Mouse (Mus musculus): ENCODE measurements around the gene Mixl1. TPM values are rescaled to one million over a fixed set of nuclear protein-coding genes. Genes with fewer than 3 reads are reported as not detected.

Mixl1 gene
- total RNA-seq, 1 experiment = 0.18 TPM

DNA sequence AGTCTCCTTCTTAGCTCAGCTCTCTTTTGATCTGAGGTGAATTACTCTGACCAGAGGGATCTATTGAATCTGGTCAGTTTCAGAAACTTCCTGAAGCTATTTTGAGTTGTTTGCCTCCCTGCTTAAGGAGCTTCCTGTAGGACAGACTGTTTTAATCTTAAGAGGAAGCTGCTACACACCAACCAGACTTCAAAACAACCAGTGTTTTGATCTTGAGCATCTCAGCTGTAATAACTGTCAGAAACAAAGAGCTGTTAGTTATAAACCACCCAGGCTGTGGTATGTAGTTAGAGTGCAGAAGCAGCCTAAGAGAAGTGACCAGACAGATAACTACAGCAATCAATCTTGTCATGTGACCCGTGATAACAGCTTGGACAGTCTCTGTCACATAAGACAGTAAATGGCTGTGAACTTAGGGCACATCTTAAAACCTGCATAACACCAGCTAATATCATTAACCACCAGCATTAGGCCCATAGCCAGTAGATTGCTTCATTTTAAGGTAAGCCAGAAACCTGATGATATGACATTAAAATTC is 26.9 kb upstream of the Mixl1 start:
- H3K4me1 ChIP-seq (ENCODE audit: control insufficient read depth in 2 of 2, insufficient read depth in 2 of 2, low read length in 2 of 2, poor library complexity in 1 of 2) = peaks cover 0 to 9% of the 10 kb centered on the region in 2 experiments; a peak in 2 of 4 replicates
- TF ChIP-seq MAFK (IDR thresholded peaks at IDR 0.05; ENCODE audit: insufficient read depth, low read depth, low read length) (no peak), HCFC1 (IDR thresholded peaks at IDR 0.05; ENCODE audit: borderline replicate concordance, insufficient read depth, low read length) (no peak), ZC3H11A (IDR thresholded peaks at IDR 0.05; ENCODE audit: borderline replicate concordance, low read depth, low read length) (no peak), ZNF384 (IDR thresholded peaks at IDR 0.05; ENCODE audit: low read depth, low read length) (no peak), CHD2 (IDR thresholded peaks at IDR 0.05; ENCODE audit: low read depth, low read length) (no peak)
- H3K9ac ChIP-seq (ENCODE audit: insufficient read depth, low read depth, low read length, poor library complexity, severe bottlenecking) = no peak overlapping the region
- in situ Hi-C loops (cut with MboI; ENCODE audit: low sequenced_read_pairs in 2 of 2, unreplicated experiment in 2 of 2) = no loop called here
- H3K36me3 ChIP-seq (ENCODE audit: control insufficient read depth, insufficient read depth, low read length, poor library complexity, severe bottlenecking) = no peaks in the 10 kb centered on the region
- H3K9me3 ChIP-seq (ENCODE audit: control insufficient read depth, insufficient read depth, low read depth, low read length) = no peaks in the 10 kb centered on the region
- DNase-seq (ENCODE audit: low read depth, low spot score) = no peak
- H3K27ac ChIP-seq (ENCODE audit: insufficient read depth, low read depth, low read length, poor library complexity, severe bottlenecking) = no peak overlapping the region
- no peak overlapping the region for H3K4me3 ChIP-seq (ENCODE audit: insufficient read depth in 1 of 2, low read depth in 1 of 2, low read length in 2 of 2, poor library complexity in 1 of 2, severe bottlenecking in 1 of 2)

DNA sequence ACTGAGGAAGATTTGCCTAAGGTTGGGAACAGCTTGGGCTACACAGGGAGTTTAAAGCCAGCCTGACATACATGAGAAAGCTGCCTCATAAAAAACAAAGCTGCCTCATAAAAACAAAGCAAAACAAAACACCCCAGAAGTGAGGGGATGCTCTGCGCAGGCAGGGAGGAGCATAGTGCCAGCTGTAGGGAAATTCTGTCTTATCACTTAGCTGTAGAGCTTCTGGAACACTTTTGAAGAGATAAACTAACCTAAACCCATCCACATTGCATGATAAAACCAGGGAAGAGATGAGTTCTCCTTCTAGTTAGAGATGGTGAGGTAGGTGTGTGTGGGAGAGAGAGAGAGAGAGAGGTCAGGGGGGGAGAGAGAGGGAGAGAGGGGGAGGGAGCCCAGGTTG is 25.8 kb upstream of the Mixl1 start:
- H3K27ac ChIP-seq (ENCODE audit: insufficient read depth, low read depth, low read length, poor library complexity, severe bottlenecking) = no peak overlapping the region
- no peaks in the 10 kb centered on the region for H3K9me3 ChIP-seq (ENCODE audit: control insufficient read depth, insufficient read depth, low read depth, low read length)
- TF ChIP-seq ZNF384 (IDR thresholded peaks at IDR 0.05; ENCODE audit: low read depth, low read length) (no peak), HCFC1 (IDR thresholded peaks at IDR 0.05; ENCODE audit: borderline replicate concordance, insufficient read depth, low read length) (no peak), MAFK (IDR thresholded peaks at IDR 0.05; ENCODE audit: insufficient read depth, low read depth, low read length) (no peak), CHD2 (IDR thresholded peaks at IDR 0.05; ENCODE audit: low read depth, low read length) (no peak), ZC3H11A (IDR thresholded peaks at IDR 0.05; ENCODE audit: borderline replicate concordance, low read depth, low read length) (no peak)
- H3K4me1 ChIP-seq (ENCODE audit: control insufficient read depth in 2 of 2, insufficient read depth in 2 of 2, low read length in 2 of 2, poor library complexity in 1 of 2) = peaks cover 0 to 4% of the 10 kb centered on the region in 2 experiments; a peak in 2 of 4 replicates
- H3K9ac ChIP-seq (ENCODE audit: insufficient read depth, low read depth, low read length, poor library complexity, severe bottlenecking) = no peak overlapping the region
- no peak for DNase-seq (ENCODE audit: low read depth, low spot score)
- H3K36me3 ChIP-seq (ENCODE audit: control insufficient read depth, insufficient read depth, low read length, poor library complexity, severe bottlenecking) = no peaks in the 10 kb centered on the region
- no peak overlapping the region for H3K4me3 ChIP-seq (ENCODE audit: insufficient read depth in 1 of 2, low read depth in 1 of 2, low read length in 2 of 2, poor library complexity in 1 of 2, severe bottlenecking in 1 of 2)
- in situ Hi-C loops (cut with MboI; ENCODE audit: low sequenced_read_pairs in 2 of 2, unreplicated experiment in 2 of 2) = no loop called here

DNA sequence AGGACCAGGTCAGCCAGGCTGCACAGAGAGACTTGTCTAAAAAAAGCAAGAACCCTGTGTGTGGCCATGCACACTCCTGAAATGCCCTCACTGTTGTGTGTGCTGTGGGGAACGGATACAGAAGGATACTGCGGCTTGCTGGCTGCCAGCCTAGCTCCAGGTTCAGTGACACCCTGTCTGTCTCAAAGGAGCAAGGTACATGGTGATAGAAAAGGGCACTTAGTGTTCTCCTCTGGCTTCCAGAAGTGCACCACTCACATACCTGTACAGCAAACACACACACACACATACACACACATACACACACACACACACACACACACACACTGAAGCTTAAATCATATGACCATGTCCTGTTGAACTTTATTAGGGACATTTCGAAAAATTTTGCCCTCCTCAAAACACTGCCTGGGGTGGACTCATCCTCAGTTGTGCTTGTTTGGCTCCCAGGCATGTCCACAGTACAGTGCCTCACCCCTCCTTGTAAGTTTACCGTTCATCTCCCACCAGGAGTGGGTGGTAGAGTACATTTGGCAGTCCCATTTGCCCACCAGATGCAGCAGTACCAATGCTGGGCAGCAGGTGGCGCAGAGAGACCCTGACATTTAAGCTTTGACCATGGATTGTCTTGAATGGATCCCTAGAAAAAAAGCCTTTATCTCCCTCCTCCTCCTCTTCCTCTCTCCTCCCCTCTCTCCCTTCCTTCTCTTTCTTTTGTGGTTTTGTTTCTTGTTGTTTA is 23.3 kb upstream of the Mixl1 start:
- H3K4me3 ChIP-seq (ENCODE audit: insufficient read depth in 1 of 2, low read depth in 1 of 2, low read length in 2 of 2, poor library complexity in 1 of 2, severe bottlenecking in 1 of 2) = no peak overlapping the region
- TF ChIP-seq ZC3H11A (IDR thresholded peaks at IDR 0.05; ENCODE audit: borderline replicate concordance, low read depth, low read length) (peak; percentile 55), HCFC1 (IDR thresholded peaks at IDR 0.05; ENCODE audit: borderline replicate concordance, insufficient read depth, low read length) (no peak), ZNF384 (IDR thresholded peaks at IDR 0.05; ENCODE audit: low read depth, low read length) (peak; percentile 52; the same call in 1 of the 2 replicates), CHD2 (IDR thresholded peaks at IDR 0.05; ENCODE audit: low read depth, low read length) (no peak), MAFK (IDR thresholded peaks at IDR 0.05; ENCODE audit: insufficient read depth, low read depth, low read length) (no peak)
- DNase-seq (ENCODE audit: low read depth, low spot score) = peak; percentile 80
- H3K27ac ChIP-seq (ENCODE audit: insufficient read depth, low read depth, low read length, poor library complexity, severe bottlenecking) = no peak overlapping the region
- no peaks in the 10 kb centered on the region for H3K4me1 ChIP-seq (ENCODE audit: control insufficient read depth in 2 of 2, insufficient read depth in 2 of 2, low read length in 2 of 2, poor library complexity in 1 of 2)
- H3K9me3 ChIP-seq (ENCODE audit: control insufficient read depth, insufficient read depth, low read depth, low read length) = no peaks in the 10 kb centered on the region
- in situ Hi-C loops (cut with MboI; ENCODE audit: low sequenced_read_pairs in 2 of 2, unreplicated experiment in 2 of 2) = no loop called here
- no peaks in the 10 kb centered on the region for H3K36me3 ChIP-seq (ENCODE audit: control insufficient read depth, insufficient read depth, low read length, poor library complexity, severe bottlenecking)
- H3K9ac ChIP-seq (ENCODE audit: insufficient read depth, low read depth, low read length, poor library complexity, severe bottlenecking) = no peak overlapping the region

DNA sequence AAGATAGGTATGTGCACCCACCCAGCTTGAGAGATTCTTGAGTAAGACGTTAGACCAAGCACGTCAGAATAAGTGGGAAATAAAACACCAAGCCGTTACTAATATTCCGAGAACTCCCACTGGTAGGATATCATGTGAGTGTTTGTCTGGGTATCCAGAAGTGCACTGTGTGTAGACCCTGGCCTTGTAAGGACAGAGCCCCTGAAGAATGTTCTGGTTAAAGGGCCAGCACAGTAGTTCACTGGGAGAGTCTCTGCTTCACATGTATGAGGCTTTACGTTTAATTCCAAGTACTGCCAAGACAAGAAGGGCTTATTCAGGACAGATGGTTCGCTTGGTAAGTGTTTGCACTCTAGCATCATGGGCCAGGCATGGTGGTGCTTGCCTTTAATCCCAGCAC is 22.6 kb upstream of the Mixl1 start:
- H3K9me3 ChIP-seq (ENCODE audit: control insufficient read depth, insufficient read depth, low read depth, low read length) = no peaks in the 10 kb centered on the region
- H3K27ac ChIP-seq (ENCODE audit: insufficient read depth, low read depth, low read length, poor library complexity, severe bottlenecking) = no peak overlapping the region
- H3K4me3 ChIP-seq (ENCODE audit: insufficient read depth in 1 of 2, low read depth in 1 of 2, low read length in 2 of 2, poor library complexity in 1 of 2, severe bottlenecking in 1 of 2) = no peak overlapping the region
- no peaks in the 10 kb centered on the region for H3K4me1 ChIP-seq (ENCODE audit: control insufficient read depth in 2 of 2, insufficient read depth in 2 of 2, low read length in 2 of 2, poor library complexity in 1 of 2)
- DNase-seq (ENCODE audit: low read depth, low spot score) = no peak
- H3K9ac ChIP-seq (ENCODE audit: insufficient read depth, low read depth, low read length, poor library complexity, severe bottlenecking) = no peak overlapping the region
- in situ Hi-C loops (cut with MboI; ENCODE audit: low sequenced_read_pairs in 2 of 2, unreplicated experiment in 2 of 2) = no loop called here
- TF ChIP-seq ZC3H11A (IDR thresholded peaks at IDR 0.05; ENCODE audit: borderline replicate concordance, low read depth, low read length) (no peak), CHD2 (IDR thresholded peaks at IDR 0.05; ENCODE audit: low read depth, low read length) (no peak), ZNF384 (IDR thresholded peaks at IDR 0.05; ENCODE audit: low read depth, low read length) (no peak), HCFC1 (IDR thresholded peaks at IDR 0.05; ENCODE audit: borderline replicate concordance, insufficient read depth, low read length) (no peak), MAFK (IDR thresholded peaks at IDR 0.05; ENCODE audit: insufficient read depth, low read depth, low read length) (no peak)
- H3K36me3 ChIP-seq (ENCODE audit: control insufficient read depth, insufficient read depth, low read length, poor library complexity, severe bottlenecking) = no peaks in the 10 kb centered on the region

Data from ES-E14 (cell line).